Mouse (Mus musculus) heart, embryonic 14.5 days (tissue): ENCODE data around the gene Banf1. TPM values are rescaled to one million over a fixed set of nuclear protein-coding genes. Genes with fewer than 3 reads are reported as not detected.

Experiments used
- ATAC-seq: fragments of 200-750 bp; cut with Nextera tagmentation; 2 replicates; pipeline ENCODE4 v1.8.0; 2017; ENCODE audit warnings: low read depth, moderate TSS enrichment; ENCODE audit not compliant: insufficient number of reproducible peaks, insufficient read depth, low FRiP score
- H3K27ac ChIP-seq, 2 experiments: fragments of 200-500 bp in 1 of 2; fragments of 300-500 bp in 1 of 2; sonication (generic) in 1 of 2; replicated peaks in 1 of 2; 2 replicates each; pipeline ENCODE4 v1.5.1; 2012 to 2014; ENCODE audit warnings: low read depth in 2 of 2, low read length in 2 of 2, control low read depth in 1 of 2, mild to moderate bottlenecking in 1 of 2, mixed read lengths in 1 of 2; ENCODE audit not compliant: control insufficient read depth in 1 of 2, insufficient read depth in 1 of 2
- H3K27me3 ChIP-seq: fragments of 300-500 bp; sonication (generic); 2 replicates; pipeline ENCODE4 v1.6.1; 2014; ENCODE audit warnings: mild to moderate bottlenecking, low read length, control low read depth; ENCODE audit not compliant: control insufficient read depth, insufficient read depth
- H3K36me3 ChIP-seq: fragments of 300-500 bp; sonication (generic); 2 replicates; pipeline ENCODE4 v1.6.1; 2014; ENCODE audit warnings: mild to moderate bottlenecking, control low read depth, low read length, mixed read lengths; ENCODE audit not compliant: control insufficient read depth, insufficient read depth
- H3K4me1 ChIP-seq, 2 experiments: fragments of 200-500 bp in 1 of 2; fragments of 300-500 bp in 1 of 2; sonication (generic) in 1 of 2; 2 replicates each; pipeline ENCODE4 v1.6.1; 2012 to 2014; ENCODE audit warnings: low read length in 2 of 2, control low read depth in 1 of 2, mixed read lengths in 1 of 2; ENCODE audit not compliant: control insufficient read depth in 2 of 2, insufficient read depth in 2 of 2
- H3K4me2 ChIP-seq: fragments of 300-500 bp; sonication (generic); 2 replicates; pipeline ENCODE4 v1.6.1; 2014; ENCODE audit warnings: mild to moderate bottlenecking, low read length
- H3K4me3 ChIP-seq, 2 experiments: fragments of 200-500 bp in 1 of 2; fragments of 300-500 bp in 1 of 2; sonication (generic) in 1 of 2; 2 replicates each; pipeline ENCODE4 v1.5.1; 2012 to 2014; ENCODE audit warnings: low read length in 2 of 2, mild to moderate bottlenecking in 2 of 2, control low read depth in 1 of 2, low read depth in 1 of 2, moderate library complexity in 1 of 2; ENCODE audit not compliant: control insufficient read depth in 1 of 2, insufficient read depth in 1 of 2
- H3K9ac ChIP-seq: fragments of 300-500 bp; sonication (generic); 2 replicates; pipeline ENCODE4 v1.6.1; 2014; ENCODE audit warnings: mild to moderate bottlenecking, low read length
- H3K9me3 ChIP-seq: fragments of 300-500 bp; sonication (generic); 2 replicates; pipeline ENCODE4 v1.6.1; 2016; ENCODE audit warnings: low read length, control low read depth; ENCODE audit not compliant: control insufficient read depth
- WGBS: fragments of 180-500 bp; shearing (Covaris S2); extraction: QIAGEN DNeasy Blood & Tissue Kit; methylation state at CpG from one replicate; pipeline ENCODE4 v1.1.7; 2014; 5-methylcytosine and 5-hydroxymethylcytosine counted together
- polyA plus RNA-seq: library from polyadenylated mRNA; unstranded; fragments of >200 nt; fragmentation: Nextera tagmentation; extraction: Ambion mirVana; gene quantifications from 2 replicates; pipeline ENCODE4 v1.2.1, GENCODE M21; 2014

Gene Banf1
- polyA plus RNA-seq, 1 experiment from 2014 or later: 486 TPM

DNA sequence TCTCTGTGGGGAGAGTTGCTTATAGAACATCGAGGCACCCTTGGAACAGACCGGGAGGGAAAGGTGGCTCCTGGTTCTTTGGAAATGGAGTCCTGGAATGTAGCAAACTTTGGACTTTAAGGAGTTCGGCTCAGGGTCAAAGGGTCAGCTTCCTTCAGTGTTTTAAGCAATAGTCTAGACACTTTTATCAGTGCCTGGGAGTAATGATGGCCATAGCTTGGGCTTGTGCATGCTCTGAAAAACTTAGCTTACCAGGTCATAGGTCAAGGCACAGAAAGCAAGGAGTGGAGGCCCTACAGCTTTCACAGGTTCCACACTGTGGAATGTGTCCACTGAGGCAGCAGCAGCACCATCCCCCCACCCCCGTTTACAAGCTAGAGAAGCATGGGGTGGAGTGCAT lies 7.8 kb upstream of the Banf1 start:
- ATAC-seq: no peak
- H3K9me3 ChIP-seq: no peaks in the 10 kb centered on the region
- no peak overlapping the region for H3K4me3 ChIP-seq
- no peak overlapping the region for H3K4me2 ChIP-seq
- WGBS: 65% methylated on average over 4 of the region's 4 CpGs
- no peaks in the 10 kb centered on the region for H3K27me3 ChIP-seq
- no peaks in the 10 kb centered on the region for H3K4me1 ChIP-seq
- peaks cover 77% of the 10 kb centered on the region for H3K36me3 ChIP-seq
- no peak overlapping the region for H3K27ac ChIP-seq
- H3K9ac ChIP-seq: no peak overlapping the region

DNA sequence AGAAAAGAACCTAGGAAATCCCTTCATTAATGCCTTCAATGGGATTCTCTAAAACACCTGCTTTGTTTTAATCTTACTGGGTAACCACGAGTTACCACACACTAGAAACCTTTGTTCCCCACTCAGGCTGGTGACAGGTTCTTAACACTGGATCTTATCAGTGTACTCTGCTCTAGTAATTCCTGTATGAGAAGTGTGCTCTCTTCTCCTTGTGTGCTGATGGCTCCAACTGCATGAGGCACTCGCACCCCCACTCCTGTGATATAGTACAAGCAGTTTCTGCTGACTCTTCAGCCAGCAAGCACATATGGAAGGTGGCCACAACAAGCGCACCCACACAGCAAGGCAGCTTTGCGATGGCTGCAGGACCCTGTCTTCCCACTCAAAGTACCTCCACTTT lies 7.2 kb upstream of the Banf1 start:
- H3K27ac ChIP-seq: no peak overlapping the region
- WGBS: 53% methylated on average over 4 of the region's 4 CpGs
- no peak for ATAC-seq

DNA sequence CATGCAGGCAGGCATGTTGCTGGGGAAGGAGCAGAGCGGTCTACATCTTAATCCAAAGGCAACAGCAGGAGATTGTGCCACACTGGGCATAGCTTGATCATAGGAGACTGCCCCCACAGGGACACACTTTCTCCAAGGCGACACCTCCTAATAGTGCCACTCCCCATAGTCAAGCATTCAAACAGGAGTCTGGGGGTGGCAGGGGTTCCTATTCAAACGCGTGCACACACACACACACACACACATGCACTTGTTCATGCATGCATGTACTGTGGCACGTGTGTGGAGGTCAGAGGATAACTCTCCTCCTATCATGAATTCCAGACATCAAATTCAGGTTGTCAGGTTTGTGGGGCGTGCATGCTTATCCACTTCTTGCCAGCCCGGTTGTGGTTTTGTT lies 5.8 kb upstream of the Banf1 start:
- 92% methylated on average over 7 of the region's 7 CpGs for WGBS
- Histone ChIP-seq H3K4me1 (peaks cover 6% of the 10 kb centered on the region in 2 experiments), H3K9ac (no peak overlapping the region), H3K27ac (no peak overlapping the region), H3K4me2 (no peak overlapping the region), H3K9me3 (no peaks in the 10 kb centered on the region), H3K36me3 (peaks cover 75% of the 10 kb centered on the region), H3K4me3 (no peak overlapping the region), H3K27me3 (no peaks in the 10 kb centered on the region)
- ATAC-seq: no peak

More for the DNA sequence above, 7.2 kb upstream of the Banf1 start:
- Histone ChIP-seq H3K4me1 (no peaks in the 10 kb centered on the region), H3K9me3 (no peaks in the 10 kb centered on the region), H3K4me3 (no peak overlapping the region), H3K4me2 (no peak overlapping the region), H3K36me3 (peaks cover 77% of the 10 kb centered on the region), H3K27me3 (no peaks in the 10 kb centered on the region), H3K9ac (no peak overlapping the region)

DNA sequence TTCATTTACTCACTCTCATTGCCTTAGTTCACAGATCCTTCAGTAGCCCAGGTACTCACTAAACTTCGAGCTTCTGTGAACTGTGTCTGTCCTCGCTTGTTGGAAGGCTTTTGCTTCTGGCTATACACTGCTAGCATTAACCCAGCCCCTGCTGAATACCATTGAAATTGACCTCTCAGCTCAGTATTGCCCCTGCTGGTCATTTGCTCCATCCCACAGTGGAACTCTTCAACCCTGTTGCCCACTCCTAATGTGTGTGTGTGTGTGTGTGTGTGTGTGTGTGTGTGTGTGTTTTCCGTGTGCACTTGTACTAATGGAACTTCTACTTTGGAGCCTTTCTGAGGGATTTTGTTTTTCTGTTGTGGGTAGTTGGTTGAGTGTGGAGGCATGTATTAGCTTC lies 4.0 kb upstream of the Banf1 start:
- H3K36me3 ChIP-seq: peaks cover 60% of the 10 kb centered on the region
- peaks cover 6 to 10% of the 10 kb centered on the region in 2 experiments for H3K4me1 ChIP-seq
- H3K9me3 ChIP-seq: no peaks in the 10 kb centered on the region
- H3K9ac ChIP-seq: no peak overlapping the region
- H3K27me3 ChIP-seq: no peaks in the 10 kb centered on the region
- ATAC-seq: no peak
- H3K27ac ChIP-seq: no peak overlapping the region
- H3K4me3 ChIP-seq: no peak overlapping the region
- whole genome bisulfite sequencing: 89% methylated on average over 3 of the region's 3 CpGs
- H3K4me2 ChIP-seq: no peak overlapping the region

DNA sequence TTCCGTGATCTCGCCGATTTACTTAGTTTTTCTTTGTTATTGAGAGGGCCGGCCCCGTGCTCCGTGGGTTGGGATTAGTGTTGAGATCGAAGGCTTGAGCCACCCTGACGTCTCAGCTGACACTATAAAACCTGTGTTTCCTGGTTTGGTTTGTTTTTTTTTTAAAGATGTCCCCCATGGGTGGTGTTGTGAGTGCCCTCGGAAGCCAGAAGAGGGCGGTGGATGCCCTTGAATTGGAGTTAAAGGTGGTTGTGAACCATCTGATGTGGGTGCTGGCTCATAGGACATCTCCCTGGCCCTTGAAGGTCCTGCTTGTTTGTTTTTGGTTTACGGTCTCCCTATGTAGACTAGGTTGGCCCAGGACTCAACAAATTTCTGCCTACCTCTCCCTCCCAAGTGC lies 487 bp upstream of the Banf1 start:
- H3K4me1 ChIP-seq: peaks cover 9 to 16% of the 10 kb centered on the region in 2 experiments
- H3K36me3 ChIP-seq: peaks cover 66% of the 10 kb centered on the region
- H3K9me3 ChIP-seq: no peaks in the 10 kb centered on the region
- 9% methylated on average over 11 of the region's 11 CpGs for WGBS
- H3K4me3 ChIP-seq: peak overlapping the region; percentile 64 to 98
- peak overlapping the region in 1 of 2 experiments; percentile 97; a peak in 3 of 4 replicates for H3K27ac ChIP-seq
- no peak for ATAC-seq
- H3K9ac ChIP-seq: peak overlapping the region; percentile 95
- no peaks in the 10 kb centered on the region for H3K27me3 ChIP-seq
- peak overlapping the region; percentile 95 for H3K4me2 ChIP-seq

DNA sequence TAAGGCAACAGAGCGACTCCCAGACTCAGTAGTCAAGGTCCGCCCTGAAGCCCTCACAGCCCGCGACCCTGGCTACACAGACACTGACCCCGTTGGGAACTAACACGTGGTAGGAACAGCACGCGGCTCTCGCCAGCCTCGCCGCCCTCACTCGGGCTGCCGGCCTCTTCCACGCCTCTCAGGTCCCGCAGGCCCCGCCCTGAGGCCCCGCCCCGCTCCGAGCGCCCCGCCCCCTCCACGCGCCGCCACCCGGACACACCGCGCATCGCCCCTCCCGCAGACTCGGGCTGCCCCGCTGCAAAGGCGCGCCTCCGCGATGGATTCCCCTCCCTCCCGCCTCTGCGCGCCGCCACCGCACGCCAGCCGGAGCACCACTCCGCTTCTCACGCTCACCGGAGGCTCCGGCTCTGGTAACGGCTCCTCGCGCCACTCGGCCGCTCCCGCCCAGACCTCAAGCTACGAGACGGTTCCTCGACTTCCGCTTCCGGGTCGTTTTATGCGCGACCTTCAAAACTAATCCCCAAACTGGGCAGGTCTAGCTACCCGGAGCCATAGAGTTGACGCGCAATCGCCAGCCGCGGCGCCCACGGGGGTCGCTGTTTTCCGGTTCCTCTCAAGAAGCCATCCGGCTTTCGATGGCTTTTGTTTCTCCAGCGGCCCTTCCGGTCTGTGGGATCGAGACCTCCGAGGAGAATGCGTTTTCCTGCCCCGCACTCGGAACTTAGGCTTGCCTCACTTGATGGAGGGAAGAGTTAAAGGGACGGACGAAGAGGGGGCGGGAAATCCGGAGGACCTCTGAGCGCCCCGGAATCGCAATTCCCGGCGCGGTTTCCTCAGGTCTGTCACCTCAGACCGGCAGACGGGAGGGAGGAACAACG lies 554 bp downstream of the Banf1 start, which contains the start of gene Eif1ad:
Gene Eif1ad (plus strand): TSS at position 567 of the 878 bp plus-strand sequence.
- WGBS: under 1% methylated on average over 89 of the region's 92 CpGs
- peak; percentile 90 for ATAC-seq
- Histone ChIP-seq H3K27me3 (no peaks in the 10 kb centered on the region), H3K4me2 (peak within 1 kb of the TSS; percentile 95), H3K4me3 (peak within 1 kb of the TSS; percentile 64 to 98), H3K9ac (peak within 1 kb of the TSS; percentile 95), H3K4me1 (peaks cover 9 to 20% of the 10 kb centered on the region in 2 experiments), H3K9me3 (no peaks in the 10 kb centered on the region), H3K27ac (peak within 1 kb of the TSS; percentile 97), H3K36me3 (peaks cover 56% of the 10 kb centered on the region)

DNA sequence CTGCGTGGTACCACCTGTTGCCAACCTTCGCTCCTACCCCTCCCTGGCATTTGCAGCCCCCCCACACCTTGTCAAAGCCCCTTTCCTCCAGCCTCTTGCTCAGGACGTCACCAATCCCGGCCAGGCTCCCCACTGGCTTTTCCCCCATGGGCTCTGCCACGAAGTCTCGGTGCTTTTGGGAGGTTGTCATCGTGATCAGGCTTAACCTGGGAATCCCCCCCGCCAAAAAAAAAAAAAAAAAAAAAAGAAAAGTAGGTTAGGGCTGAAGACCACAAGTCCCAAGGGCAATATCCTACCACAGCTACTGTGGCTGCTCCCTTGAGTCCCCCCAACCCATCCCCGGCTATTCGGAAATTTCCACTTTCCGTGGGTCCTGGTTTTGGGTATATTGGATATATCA lies 1.2 kb downstream of the Banf1 start:
- H3K4me3 ChIP-seq: peak overlapping the region; percentile 64 to 98
- WGBS: 17% methylated on average over 11 of the region's 11 CpGs
- peaks cover 9 to 20% of the 10 kb centered on the region in 2 experiments for H3K4me1 ChIP-seq
- no peaks in the 10 kb centered on the region for H3K9me3 ChIP-seq
- H3K9ac ChIP-seq: peak overlapping the region; percentile 95
- H3K27ac ChIP-seq: peak overlapping the region; percentile 40 to 97; a peak in 2 of 4 replicates
- H3K4me2 ChIP-seq: peak overlapping the region; percentile 95
- peaks cover 52% of the 10 kb centered on the region for H3K36me3 ChIP-seq
- no peaks in the 10 kb centered on the region for H3K27me3 ChIP-seq
- no peak for ATAC-seq
